Mouse (Mus musculus) limb, embryonic 14.5 days (tissue): ENCODE data around the gene Slc22a29. TPM values are rescaled to one million over a fixed set of nuclear protein-coding genes. Genes with fewer than 3 reads are reported as not detected.
A peak's percentile ranks its signal among the peaks of the same experiment; 100 is the strongest.

Experiments used
- ATAC-seq: fragments of 200-750 bp; cut with Nextera tagmentation; 2 replicates; pipeline ENCODE4 v1.8.0; 2017; ENCODE audit warnings: low read depth, moderate number of reproducible peaks, moderate TSS enrichment; ENCODE audit not compliant: low FRiP score
- DNase-seq: peaks from one replicate; pipeline ENCODE4 v3.0.0-alpha.2; 2015; ENCODE audit warnings: low spot score
- H3K27ac ChIP-seq: fragments of 300-500 bp; sonication (generic); replicated peaks from 2 replicates; pipeline ENCODE4 v1.5.1; 2014; ENCODE audit warnings: low read depth, mild to moderate bottlenecking, low read length, moderate library complexity, mixed read lengths
- H3K27me3 ChIP-seq: fragments of 300-500 bp; sonication (generic); 2 replicates; pipeline ENCODE4 v1.6.1; 2014; ENCODE audit warnings: low read length, mixed read lengths; ENCODE audit not compliant: control insufficient read depth, insufficient read depth
- H3K36me3 ChIP-seq: fragments of 300-500 bp; sonication (generic); 2 replicates; pipeline ENCODE4 v1.6.1; 2014; ENCODE audit warnings: mild to moderate bottlenecking, low read length, moderate library complexity, mixed read lengths; ENCODE audit not compliant: control insufficient read depth, insufficient read depth
- H3K4me1 ChIP-seq: fragments of 300-500 bp; sonication (generic); 2 replicates; pipeline ENCODE4 v1.6.1; 2014; ENCODE audit warnings: antibody characterized with exemption, low read length, mixed read lengths; ENCODE audit not compliant: control insufficient read depth, insufficient read depth
- H3K4me2 ChIP-seq: fragments of 300-500 bp; sonication (generic); replicated peaks from 2 replicates; pipeline ENCODE4 v1.6.1; 2014; ENCODE audit warnings: low read depth, mild to moderate bottlenecking, low read length, moderate library complexity; ENCODE audit not compliant: severe bottlenecking
- H3K4me3 ChIP-seq: fragments of 300-500 bp; sonication (generic); replicated peaks from 2 replicates; pipeline ENCODE4 v1.5.1; 2014; ENCODE audit warnings: low read length
- H3K9ac ChIP-seq: fragments of 300-500 bp; sonication (generic); 2 replicates; pipeline ENCODE4 v1.6.1; 2014; ENCODE audit warnings: mild to moderate bottlenecking, low read depth, low read length, moderate library complexity; ENCODE audit not compliant: severe bottlenecking
- H3K9me3 ChIP-seq: fragments of 300-500 bp; sonication (generic); 2 replicates; pipeline ENCODE4 v1.6.1; 2016; ENCODE audit warnings: low read length; ENCODE audit not compliant: control insufficient read depth
- POLR2A ChIP-seq: fragments of 200-500 bp; IDR thresholded peaks from 2 replicates; pipeline ENCODE4 v1.8.0; 2012; ENCODE audit warnings: inconsistent platforms, mild to moderate bottlenecking, moderate library complexity, borderline replicate concordance; ENCODE audit not compliant: insufficient read depth, insufficient read length; ENCODE audit errors: extremely low read depth
- WGBS: fragments of 180-500 bp; shearing (Covaris S2); extraction: QIAGEN DNeasy Blood & Tissue Kit; methylation state at CpG from one replicate; pipeline ENCODE4 v1.1.7; 2014; 5-methylcytosine and 5-hydroxymethylcytosine counted together
- polyA plus RNA-seq, 2 experiments: library from polyadenylated mRNA; depleted of rRNA in 1 of 2; stranded (reverse) in 1 of 2; unstranded in 1 of 2; fragments of >200 nt; fragmentation: Nextera tagmentation in 1 of 2; extraction: Ambion mirVana in 1 of 2; gene quantifications; 2 replicates each; pipeline versions ENCODE4 v1.2.1 to v1.2.3; 2012 to 2014

The Slc22a29 gene
- polyA plus RNA-seq (2012; rRNA removed): 0.09 and 0.28 TPM in 2 replicates
- polyA plus RNA-seq (2014; fragmentation: Nextera tagmentation; extraction: Ambion mirVana): not detected in 2 replicates

DNA sequence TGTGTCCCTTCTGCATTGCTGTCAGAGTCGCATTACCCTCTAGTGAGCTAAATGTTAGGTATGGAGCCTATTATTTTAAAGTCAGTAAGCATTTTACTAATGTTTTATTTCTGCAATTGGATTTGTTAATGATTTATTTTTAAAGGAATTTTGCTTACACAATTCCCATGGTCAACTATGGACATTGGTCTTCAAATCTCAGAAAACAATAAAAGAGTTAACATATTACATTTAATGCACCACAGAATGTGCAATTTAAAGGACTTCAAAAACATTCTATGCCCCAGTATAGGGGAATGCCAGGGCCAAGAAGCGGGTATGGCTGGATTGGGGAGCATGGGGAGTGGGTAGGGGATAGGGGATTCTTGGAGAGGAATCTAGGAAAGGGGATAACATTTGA, at the start of gene Slc22a29:
Gene Slc22a29, minus strand, starts transcription at position 101 of the 400 bp plus-strand sequence.
- no peak within 1 kb of the TSS for H3K9ac ChIP-seq

DNA sequence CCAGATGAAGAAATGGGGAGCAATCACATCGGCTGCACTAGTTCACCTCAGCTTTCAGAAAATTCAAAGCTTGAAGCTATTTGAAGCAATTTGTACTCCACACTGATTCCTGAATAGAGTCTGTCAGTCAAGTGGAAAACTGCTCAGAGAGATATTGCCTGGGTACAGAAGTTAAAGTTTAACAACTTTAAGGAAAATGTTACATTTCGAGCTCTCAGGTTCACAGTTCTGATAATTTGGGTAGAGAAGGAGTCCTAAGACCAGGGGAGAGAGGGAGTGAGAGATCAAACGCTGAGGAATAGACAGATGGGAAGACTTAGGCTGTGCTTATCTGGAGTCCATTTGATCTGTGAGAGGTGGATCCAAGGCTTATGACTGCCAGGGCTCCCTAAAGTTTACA, 46.6 kb upstream of the Slc22a29 start:
- no peak overlapping the region for H3K27ac ChIP-seq
- 70% methylated on average over 3 of the region's 3 CpGs for WGBS
- TF ChIP-seq POLR2A: no peak

More for the DNA sequence above, at the start of gene Slc22a29:
- no peak within 1 kb of the TSS for H3K4me2 ChIP-seq
- no peaks in the 10 kb centered on the region for H3K36me3 ChIP-seq
- DNase-seq: no peak
- no peaks in the 10 kb centered on the region for H3K9me3 ChIP-seq
- WGBS: 84% methylated on average over 2 of the region's 2 CpGs
- no peak within 1 kb of the TSS for H3K27ac ChIP-seq
- H3K4me3 ChIP-seq: no peak within 1 kb of the TSS
- ATAC-seq: no peak
- no peaks in the 10 kb centered on the region for H3K27me3 ChIP-seq
- H3K4me1 ChIP-seq: no peaks in the 10 kb centered on the region
- TF ChIP-seq POLR2A: no peak

GRCm38 (mm10) chr19:8252705-8253037, 34.0 kb upstream of the Slc22a29 start:
- WGBS: 36% methylated on average over 3 of the region's 3 CpGs
- peak overlapping the region; percentile 85 for H3K27ac ChIP-seq

More for the DNA sequence above, 46.6 kb upstream of the Slc22a29 start:
- no peak overlapping the region for H3K4me3 ChIP-seq
- no peaks in the 10 kb centered on the region for H3K36me3 ChIP-seq
- no peaks in the 10 kb centered on the region for H3K4me1 ChIP-seq
- no peak overlapping the region for H3K9ac ChIP-seq
- H3K27me3 ChIP-seq: no peaks in the 10 kb centered on the region
- H3K9me3 ChIP-seq: no peaks in the 10 kb centered on the region
- DNase-seq (no peak), ATAC-seq (no peak)
- H3K4me2 ChIP-seq: no peak overlapping the region

DNA sequence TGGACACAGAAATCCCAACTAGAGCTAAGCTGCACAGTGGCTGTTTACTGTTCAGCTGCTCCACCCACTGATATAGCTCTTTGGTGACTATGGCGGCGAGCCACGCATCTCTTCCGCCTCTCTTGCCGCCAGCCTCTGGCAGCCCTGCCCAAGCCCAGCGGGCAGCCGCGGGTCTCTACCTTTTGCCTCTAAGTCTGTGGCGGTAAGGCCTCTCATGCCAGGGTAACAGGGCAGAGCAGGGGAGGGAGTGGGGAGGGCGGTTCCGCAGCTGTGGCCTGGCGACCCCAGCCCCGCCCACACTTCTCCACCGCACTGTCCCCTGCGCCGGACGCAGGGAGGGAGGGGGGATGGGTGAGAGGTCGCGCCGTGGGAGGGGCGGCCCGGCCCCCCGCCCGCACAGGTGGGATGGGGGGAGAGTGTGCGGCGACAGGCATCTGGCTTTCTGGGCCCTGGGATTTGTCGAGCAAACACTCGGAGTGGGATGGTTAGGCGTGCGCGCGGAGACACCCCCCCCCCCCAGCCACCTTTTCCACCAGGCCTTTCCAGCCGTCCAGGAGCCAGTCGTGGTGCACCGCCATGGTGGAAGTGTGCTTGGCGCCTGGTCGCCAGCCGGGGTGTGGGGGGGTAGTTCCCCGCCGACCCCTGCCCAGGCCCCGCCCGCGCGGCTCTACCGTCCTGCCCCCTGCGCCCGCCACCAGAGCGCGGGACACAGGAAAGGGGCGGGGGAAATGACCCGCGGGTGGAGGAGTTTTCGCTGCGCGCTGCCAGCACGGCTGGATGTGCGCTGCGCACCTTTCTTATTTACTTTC, 33.4 kb upstream of the Slc22a29 start:
- H3K27ac ChIP-seq: peak overlapping the region; percentile 85
- peak; percentile 74 for DNase-seq
- TF ChIP-seq POLR2A: no peak
- H3K4me3 ChIP-seq: peak overlapping the region; percentile 56
- no peaks in the 10 kb centered on the region for H3K4me1 ChIP-seq
- H3K4me2 ChIP-seq: peak overlapping the region; percentile 57
- H3K27me3 ChIP-seq: no peaks in the 10 kb centered on the region
- 11% methylated on average over 39 of the region's 58 CpGs for WGBS
- H3K9ac ChIP-seq: peak overlapping the region; percentile 74
- peak; percentile 88 for ATAC-seq
- no peaks in the 10 kb centered on the region for H3K9me3 ChIP-seq
- no peaks in the 10 kb centered on the region for H3K36me3 ChIP-seq

More at GRCm38 (mm10) chr19:8252705-8253037, 34.0 kb upstream of the Slc22a29 start:
- no peak for TF ChIP-seq POLR2A
- peak overlapping the region; percentile 57 for H3K4me2 ChIP-seq
- peak overlapping the region; percentile 74 for H3K9ac ChIP-seq
- ATAC-seq (peak; percentile 44; the same call in 1 of the 2 replicates), DNase-seq (no peak)
- no peaks in the 10 kb centered on the region for H3K9me3 ChIP-seq
- peak overlapping the region; percentile 56 for H3K4me3 ChIP-seq
- H3K36me3 ChIP-seq: no peaks in the 10 kb centered on the region
- H3K4me1 ChIP-seq: no peaks in the 10 kb centered on the region
- H3K27me3 ChIP-seq: no peaks in the 10 kb centered on the region

DNA sequence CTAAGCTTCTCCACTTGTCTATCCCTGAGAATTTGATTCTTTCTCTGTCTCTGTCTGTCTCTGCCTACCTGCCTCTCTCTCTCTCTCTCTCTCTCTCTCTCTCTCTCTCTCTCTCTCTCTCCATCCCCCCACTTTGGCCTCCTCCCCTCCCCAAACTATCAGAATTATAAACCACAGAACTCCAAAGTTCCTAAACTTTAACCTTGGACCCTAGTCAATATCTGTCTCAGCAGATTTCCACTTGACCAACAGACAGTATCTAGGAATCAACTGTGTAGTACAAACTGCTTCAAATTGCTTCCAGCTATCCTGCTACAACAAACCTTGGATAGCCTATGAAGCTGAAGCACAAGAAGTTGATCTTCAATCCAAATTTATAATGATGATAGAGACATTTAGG, 10.2 kb upstream of the Slc22a29 start:
- TF ChIP-seq POLR2A: no peak
- Histone ChIP-seq H3K4me1 (no peaks in the 10 kb centered on the region), H3K4me2 (no peak overlapping the region), H3K4me3 (no peak overlapping the region), H3K9me3 (no peaks in the 10 kb centered on the region), H3K27ac (no peak overlapping the region), H3K9ac (no peak overlapping the region), H3K36me3 (no peaks in the 10 kb centered on the region), H3K27me3 (no peaks in the 10 kb centered on the region)
- DNase-seq: no peak
- ATAC-seq: no peak
